Mouse (Mus musculus) liver, embryonic 12.5 days (tissue): ENCODE data around the gene Fcer2a. TPM values are rescaled to one million over a fixed set of nuclear protein-coding genes. Genes with fewer than 3 reads are reported as not detected.

Experiments used
- ATAC-seq: fragments of 200-750 bp; cut with Nextera tagmentation; 2 replicates; pipeline ENCODE4 v1.8.0; 2017; ENCODE audit warnings: moderate number of reproducible peaks, mild to moderate bottlenecking, moderate library complexity
- H3K27ac ChIP-seq: fragments of 300-500 bp; sonication (generic); 2 replicates; pipeline ENCODE4 v1.5.1; 2016; ENCODE audit warnings: mild to moderate bottlenecking
- H3K27me3 ChIP-seq: fragments of 300-500 bp; sonication (generic); replicated peaks from 2 replicates; pipeline ENCODE4 v1.6.1; 2016; ENCODE audit warnings: mild to moderate bottlenecking, moderate library complexity
- H3K36me3 ChIP-seq: fragments of 300-500 bp; sonication (generic); 2 replicates; pipeline ENCODE4 v1.6.1; 2016; ENCODE audit warnings: mild to moderate bottlenecking, moderate library complexity
- H3K4me1 ChIP-seq: fragments of 300-500 bp; sonication (generic); 2 replicates; pipeline ENCODE4 v1.6.1; 2016
- H3K4me2 ChIP-seq: fragments of 300-500 bp; sonication (generic); 2 replicates; pipeline ENCODE4 v1.6.1; 2016; ENCODE audit warnings: mild to moderate bottlenecking, moderate library complexity
- H3K4me3 ChIP-seq: fragments of 300-500 bp; sonication (generic); 2 replicates; pipeline ENCODE4 v1.5.1; 2016; ENCODE audit warnings: mild to moderate bottlenecking, moderate library complexity
- H3K9ac ChIP-seq: fragments of 300-500 bp; sonication (generic); 2 replicates; pipeline ENCODE4 v1.6.1; 2016; ENCODE audit warnings: mild to moderate bottlenecking, moderate library complexity
- H3K9me3 ChIP-seq: fragments of 300-500 bp; sonication (generic); replicated peaks from 2 replicates; pipeline ENCODE4 v1.6.1; 2016; ENCODE audit warnings: mild to moderate bottlenecking, moderate library complexity
- WGBS: fragments of 180-500 bp; shearing (Covaris S2); methylation state at CpG from one replicate; pipeline ENCODE4 v1.1.7; 2016; ENCODE audit not compliant: insufficient replicate concordance; 5-methylcytosine and 5-hydroxymethylcytosine counted together
- polyA plus RNA-seq: library from polyadenylated mRNA; unstranded; fragments of >200 nt; fragmentation: Nextera tagmentation; extraction: Ambion mirVana; gene quantifications from 2 replicates; pipeline ENCODE4 v1.2.1, GENCODE M21; 2016

The Fcer2a gene
- polyA plus RNA-seq, 1 experiment from 2014 or later, result not detected

- Histone ChIP-seq H3K4me3 (no peak overlapping the region), H3K4me2 (no peak overlapping the region), H3K36me3 (peaks cover 13% of the 10 kb centered on the region), H3K9ac (no peak overlapping the region), H3K27ac (no peak overlapping the region), H3K4me1 (peaks cover 26% of the 10 kb centered on the region), H3K9me3 (no peaks in the 10 kb centered on the region), H3K27me3 (no peaks in the 10 kb centered on the region)
- no peak for ATAC-seq
- 70% methylated on average over 3 of the region's 3 CpGs for WGBS
Measured at GRCm38 (mm10) chr8:3674671-3675070, 19.3 kb downstream of the Fcer2a start.

- peak within 1 kb of the TSS; percentile 68 for H3K9ac ChIP-seq
- no peaks in the 10 kb centered on the region for H3K9me3 ChIP-seq
- peaks cover 16% of the 10 kb centered on the region for H3K4me1 ChIP-seq
- peak; percentile 67 for ATAC-seq
- WGBS, result under 1% methylated on average over 23 of the region's 23 CpGs
- H3K36me3 ChIP-seq, result no peaks in the 10 kb centered on the region
- H3K27me3 ChIP-seq, result no peaks in the 10 kb centered on the region; the same call in 1 of the 2 replicates
- peak within 1 kb of the TSS; percentile 73 for H3K4me2 ChIP-seq
- H3K27ac ChIP-seq, result no peak within 1 kb of the TSS; the same call in 1 of the 2 replicates
- peak within 1 kb of the TSS; percentile 58 for H3K4me3 ChIP-seq
Measured at GRCm38 (mm10) chr8:3671980-3672491, 21.9 kb downstream of the Fcer2a start, which contains the start of gene Fcor. Gene Fcor, minus strand, starts transcription at chr8:3672362.

DNA sequence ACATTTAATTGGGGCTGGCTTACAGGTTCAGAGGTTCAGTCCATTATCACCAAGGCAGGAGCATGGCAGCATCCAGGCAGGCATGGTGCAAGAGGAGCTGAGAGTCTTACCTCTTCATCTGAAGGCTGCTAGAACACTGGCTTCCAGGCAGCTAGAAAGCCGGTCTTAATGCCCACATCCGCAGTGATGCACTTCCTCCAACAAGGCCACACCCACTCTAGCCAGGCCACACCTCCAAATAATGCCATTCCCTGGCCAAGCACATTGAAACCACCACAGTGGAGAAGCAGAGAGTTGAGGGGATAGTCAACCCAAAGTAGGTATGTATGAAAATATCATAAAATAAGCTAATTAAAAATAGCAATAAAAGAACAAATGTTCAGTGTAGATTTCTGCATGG, 23.6 kb downstream of the Fcer2a start:
- Histone ChIP-seq H3K27ac (no peak overlapping the region), H3K4me2 (no peak overlapping the region), H3K9me3 (no peaks in the 10 kb centered on the region), H3K27me3 (no peaks in the 10 kb centered on the region; the same call in 1 of the 2 replicates), H3K9ac (no peak overlapping the region), H3K4me3 (no peak overlapping the region), H3K36me3 (no peaks in the 10 kb centered on the region), H3K4me1 (peaks cover 8% of the 10 kb centered on the region)
- ATAC-seq, result no peak
- 49% methylated on average over 2 of the region's 2 CpGs for WGBS

DNA sequence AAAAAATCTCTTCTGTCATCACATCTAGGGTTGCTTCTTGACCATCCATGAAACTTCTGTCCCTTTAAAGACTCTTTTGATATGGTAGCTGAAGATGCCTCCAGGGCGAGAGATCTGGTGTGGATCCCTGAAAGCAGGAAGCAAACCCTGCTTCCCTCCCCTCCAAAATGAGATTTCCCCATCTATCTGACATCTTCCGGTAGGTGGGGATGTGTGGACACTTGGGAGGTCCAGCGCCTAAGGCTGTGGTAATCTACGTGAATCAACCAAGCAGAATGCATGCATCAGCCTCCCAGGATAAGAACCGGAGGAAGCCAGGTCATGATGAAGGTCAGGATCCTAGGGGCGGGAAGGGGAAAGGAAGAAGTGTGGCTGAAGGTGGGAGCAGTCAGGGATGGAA, 28.5 kb downstream of the Fcer2a start, which contains the start of gene Mcemp1:
Gene Mcemp1, plus strand, starts transcription at position 248 of the 400 bp plus-strand sequence.
- WGBS, result 55% methylated on average over 6 of the region's 6 CpGs
- H3K36me3 ChIP-seq, result no peaks in the 10 kb centered on the region
- no peaks in the 10 kb centered on the region for H3K9me3 ChIP-seq
- no peak within 1 kb of the TSS for H3K9ac ChIP-seq
- peak within 1 kb of the TSS; percentile 7; the same call in 1 of the 2 replicates for H3K27ac ChIP-seq
- no peak within 1 kb of the TSS for H3K4me3 ChIP-seq
- H3K4me2 ChIP-seq, result no peak within 1 kb of the TSS
- H3K27me3 ChIP-seq, result no peaks in the 10 kb centered on the region; the same call in 1 of the 2 replicates
- H3K4me1 ChIP-seq, result no peaks in the 10 kb centered on the region
- ATAC-seq, result no peak

- no peaks in the 10 kb centered on the region; the same call in 1 of the 2 replicates for H3K27me3 ChIP-seq
- H3K36me3 ChIP-seq, result no peaks in the 10 kb centered on the region
- H3K27ac ChIP-seq, result no peak overlapping the region; the same call in 1 of the 2 replicates
- 0 out of 2 replicates have a peak, but pooled peaks have one; percentile 8 for ATAC-seq
- no peak overlapping the region for H3K9ac ChIP-seq
- no peak overlapping the region for H3K4me3 ChIP-seq
- no peak overlapping the region for H3K4me2 ChIP-seq
- WGBS, result 16% methylated on average over 4 of the region's 5 CpGs
- H3K4me1 ChIP-seq, result 0 out of 2 replicates have a peak, but pooled peaks cover 3% of the 10 kb centered on the region
- no peaks in the 10 kb centered on the region for H3K9me3 ChIP-seq
Measured at GRCm38 (mm10) chr8:3664405-3664804, 29.6 kb downstream of the Fcer2a start.

DNA sequence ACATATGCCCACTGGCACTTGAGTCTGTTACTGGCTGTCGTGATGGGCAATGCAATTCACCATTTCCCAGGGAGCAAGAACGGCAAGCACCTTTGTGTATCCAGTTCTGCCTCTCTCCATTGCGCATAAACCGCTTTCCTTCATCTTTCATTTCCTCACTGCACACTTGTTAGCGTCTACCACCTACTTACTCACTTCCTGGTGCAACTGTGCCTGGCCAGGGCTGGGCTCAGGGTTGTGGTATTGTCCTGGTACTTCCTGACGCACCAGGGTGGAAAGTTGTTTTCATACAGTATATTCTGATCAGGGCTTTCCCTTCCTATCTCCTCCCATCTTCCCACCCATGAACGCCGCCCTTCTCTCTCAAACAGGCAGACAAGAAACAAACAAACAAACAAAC, 33.1 kb downstream of the Fcer2a start:
- H3K4me2 ChIP-seq, result no peak overlapping the region
- 0 out of 2 replicates have a peak, but pooled peaks cover 3% of the 10 kb centered on the region for H3K4me1 ChIP-seq
- peaks cover 13% of the 10 kb centered on the region; the same call in 1 of the 2 replicates for H3K27me3 ChIP-seq
- ATAC-seq, result no peak
- 47% methylated on average over 8 of the region's 8 CpGs for WGBS
- H3K36me3 ChIP-seq, result no peaks in the 10 kb centered on the region
- no peak overlapping the region for H3K27ac ChIP-seq
- no peaks in the 10 kb centered on the region for H3K9me3 ChIP-seq
- H3K9ac ChIP-seq, result no peak overlapping the region
- H3K4me3 ChIP-seq, result no peak overlapping the region

DNA sequence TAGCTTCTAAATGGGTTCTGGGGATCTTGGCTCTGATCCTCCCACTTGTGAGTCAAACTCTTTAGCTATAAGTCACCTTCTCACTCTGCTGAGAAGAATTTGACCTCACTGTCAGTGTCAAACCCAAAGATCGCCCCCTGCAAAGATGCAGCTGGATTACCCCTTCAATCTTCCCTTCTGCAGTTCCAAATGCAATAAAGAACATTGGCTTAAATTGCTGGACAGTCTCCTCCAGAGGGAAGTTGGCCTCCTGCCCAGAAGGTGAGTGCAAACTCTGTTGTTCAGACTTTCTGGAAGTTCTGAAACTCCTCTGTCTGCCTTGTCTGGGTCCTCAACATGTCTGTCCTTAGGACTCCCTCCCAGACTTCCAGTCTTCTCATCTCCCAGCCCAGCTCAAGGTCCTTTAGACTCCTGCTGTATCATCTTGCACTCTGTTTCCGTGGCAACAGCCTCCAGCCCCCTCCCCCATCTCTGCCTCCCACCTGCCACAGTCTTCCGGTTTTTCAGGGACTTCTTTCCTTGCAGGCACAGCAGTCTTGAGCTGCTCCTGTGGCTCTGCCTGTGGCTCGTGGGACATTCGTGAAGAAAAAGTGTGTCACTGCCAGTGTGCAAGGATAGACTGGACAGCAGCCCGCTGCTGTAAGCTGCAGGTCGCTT, 37.1 kb downstream of the Fcer2a start:
- Histone ChIP-seq H3K9me3 (no peaks in the 10 kb centered on the region), H3K27me3 (peaks cover 26% of the 10 kb centered on the region), H3K4me3 (no peak overlapping the region), H3K4me1 (0 out of 2 replicates have a peak, but pooled peaks cover 3% of the 10 kb centered on the region), H3K9ac (no peak overlapping the region), H3K4me2 (no peak overlapping the region), H3K27ac (no peak overlapping the region), H3K36me3 (no peaks in the 10 kb centered on the region)
- 20% methylated on average over 7 of the region's 7 CpGs for WGBS
- ATAC-seq, result no peak

GRCm38 (mm10) chr8:3655526-3655925, 38.4 kb downstream of the Fcer2a start, which contains the start of gene Retn:
Gene Retn, plus strand, starts transcription at chr8:3655770.
- Histone ChIP-seq H3K4me3 (no peak within 1 kb of the TSS), H3K9me3 (no peaks in the 10 kb centered on the region), H3K27ac (no peak within 1 kb of the TSS), H3K9ac (no peak within 1 kb of the TSS), H3K4me2 (no peak within 1 kb of the TSS), H3K4me1 (0 out of 2 replicates have a peak, but pooled peaks cover 3% of the 10 kb centered on the region), H3K36me3 (no peaks in the 10 kb centered on the region), H3K27me3 (peaks cover 31% of the 10 kb centered on the region)
- 48% methylated on average over 3 of the region's 3 CpGs for WGBS
- 0 out of 2 replicates have a peak, but pooled peaks have one; percentile 7 for ATAC-seq

- ATAC-seq, result 0 out of 2 replicates have a peak, but pooled peaks have one; percentile 19
- Histone ChIP-seq H3K27ac (no peak overlapping the region), H3K4me1 (no peaks in the 10 kb centered on the region), H3K36me3 (no peaks in the 10 kb centered on the region), H3K4me3 (no peak overlapping the region), H3K4me2 (no peak overlapping the region), H3K9ac (no peak overlapping the region), H3K9me3 (no peaks in the 10 kb centered on the region), H3K27me3 (peaks cover 32% of the 10 kb centered on the region)
- 70% methylated on average over 11 of the region's 11 CpGs for WGBS
Measured at GRCm38 (mm10) chr8:3654726-3655508, 39.1 kb downstream of the Fcer2a start.

DNA sequence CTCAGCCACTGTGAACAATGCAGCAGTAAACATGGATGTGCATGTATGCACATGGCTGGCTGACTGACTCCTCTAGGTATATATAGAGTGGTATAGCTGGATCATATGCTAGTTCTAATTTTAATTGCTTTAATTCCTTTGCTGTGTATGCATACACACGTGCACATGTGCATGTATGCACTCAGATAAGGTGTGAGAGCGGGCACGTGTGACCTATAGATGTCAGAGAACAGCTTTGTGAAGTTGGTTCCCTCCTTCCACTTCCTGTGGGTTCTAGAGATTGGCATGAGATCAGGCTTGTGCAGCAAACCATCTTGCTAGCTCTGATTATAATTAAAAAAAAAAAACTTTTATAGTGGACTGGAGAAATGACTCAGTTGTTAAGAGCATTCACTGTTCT, 41.1 kb downstream of the Fcer2a start:
- no peaks in the 10 kb centered on the region for H3K9me3 ChIP-seq
- WGBS, result 34% methylated on average over 3 of the region's 3 CpGs
- H3K36me3 ChIP-seq, result no peaks in the 10 kb centered on the region
- H3K27ac ChIP-seq, result no peak overlapping the region
- no peak overlapping the region for H3K4me3 ChIP-seq
- no peak overlapping the region for H3K4me2 ChIP-seq
- H3K27me3 ChIP-seq, result peaks cover 24% of the 10 kb centered on the region
- H3K9ac ChIP-seq, result no peak overlapping the region
- no peak for ATAC-seq
- H3K4me1 ChIP-seq, result no peaks in the 10 kb centered on the region

DNA sequence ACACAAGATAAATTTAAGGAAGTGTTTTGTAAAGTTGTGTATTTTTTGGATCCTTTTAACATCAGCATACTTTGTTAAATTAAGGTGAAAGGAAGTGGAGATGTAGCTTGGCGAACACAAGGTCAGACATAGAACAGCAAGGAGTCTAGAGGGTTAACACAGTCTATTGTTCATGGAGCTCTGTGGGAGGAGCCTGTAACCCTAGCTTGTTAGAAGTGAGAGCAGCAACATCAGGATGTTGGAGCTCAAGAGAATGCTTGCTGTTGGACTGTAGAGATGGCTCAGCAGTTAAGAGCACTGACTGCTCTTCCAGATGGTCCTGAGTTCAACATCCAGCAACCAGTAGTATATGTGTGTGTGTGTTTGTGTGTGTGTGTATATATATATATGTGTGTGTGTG, 45.0 kb downstream of the Fcer2a start:
- peaks cover 14% of the 10 kb centered on the region; the same call in 1 of the 2 replicates for H3K27me3 ChIP-seq
- no peak overlapping the region for H3K27ac ChIP-seq
- no peaks in the 10 kb centered on the region for H3K36me3 ChIP-seq
- peak overlapping the region; percentile 31 for H3K4me2 ChIP-seq
- 29% methylated on average over 1 of the region's 1 CpGs for WGBS
- no peaks in the 10 kb centered on the region for H3K4me1 ChIP-seq
- no peak overlapping the region for H3K9ac ChIP-seq
- H3K9me3 ChIP-seq, result no peaks in the 10 kb centered on the region
- no peak for ATAC-seq
- no peak overlapping the region for H3K4me3 ChIP-seq
